Mouse (Mus musculus) Muller cell, postnatal 12 days (primary cell): Measurements from ENCODE around the gene Lmntd1.

Experiments used
- DNase-seq: peaks from one replicate; pipeline ENCODE4 v3.0.0-alpha.2; 2015; ENCODE audit errors: inconsistent ontology term

Gene Lmntd1

GRCm38 (mm10) chr6:145433897-145434296 lies 180.2 kb downstream of the Lmntd1 start:
- DNase-seq, result no peak

GRCm38 (mm10) chr6:145432711-145433708 lies 181.1 kb downstream of the Lmntd1 start:
- no peak for DNase-seq

- DNase-seq, result no peak
Observed at GRCm38 (mm10) chr6:145431747-145432146, 182.4 kb downstream of the Lmntd1 start.

- no peak for DNase-seq
Observed at GRCm38 (mm10) chr6:145427411-145427810, 186.7 kb downstream of the Lmntd1 start.

- no peak for DNase-seq
Observed at GRCm38 (mm10) chr6:145426501-145426900, 187.6 kb downstream of the Lmntd1 start.

GRCm38 (mm10) chr6:145424156-145424555 lies 190.0 kb downstream of the Lmntd1 start:
- DNase-seq, result no peak

- no peak for DNase-seq
Observed at GRCm38 (mm10) chr6:145423484-145423883, 190.6 kb downstream of the Lmntd1 start.

- DNase-seq, result no peak
Observed at GRCm38 (mm10) chr6:145421666-145422065, 192.5 kb downstream of the Lmntd1 start.

- no peak for DNase-seq
Observed at GRCm38 (mm10) chr6:145420407-145420806, 193.7 kb downstream of the Lmntd1 start.

- no peak for DNase-seq
Observed at GRCm38 (mm10) chr6:145418856-145419255, 195.3 kb downstream of the Lmntd1 start.

GRCm38 (mm10) chr6:145417720-145418440 lies 196.2 kb downstream of the Lmntd1 start:
- DNase-seq, result no peak

GRCm38 (mm10) chr6:145417014-145417719 lies 197.0 kb downstream of the Lmntd1 start:
- no peak for DNase-seq

GRCm38 (mm10) chr6:145404369-145405051 lies 209.6 kb downstream of the Lmntd1 start:
- DNase-seq, result no peak

- DNase-seq, result no peak
Observed at GRCm38 (mm10) chr6:145401140-145401539, 213.0 kb downstream of the Lmntd1 start.

- no peak for DNase-seq
Observed at GRCm38 (mm10) chr6:145397881-145398280, 216.2 kb downstream of the Lmntd1 start.

GRCm38 (mm10) chr6:145396534-145396933 lies 217.6 kb downstream of the Lmntd1 start:
- DNase-seq, result no peak

- DNase-seq, result no peak
Observed at GRCm38 (mm10) chr6:145390421-145390820, 223.7 kb downstream of the Lmntd1 start.

GRCm38 (mm10) chr6:145389904-145390303 lies 224.2 kb downstream of the Lmntd1 start:
- no peak for DNase-seq

GRCm38 (mm10) chr6:145387378-145387777 lies 226.7 kb downstream of the Lmntd1 start:
- DNase-seq, result peak; percentile 66

- DNase-seq, result no peak
Observed at GRCm38 (mm10) chr6:145382586-145383380, 231.3 kb downstream of the Lmntd1 start.

- DNase-seq, result no peak
Observed at GRCm38 (mm10) chr6:145380961-145381360, 233.2 kb downstream of the Lmntd1 start.
